Mouse (Mus musculus) neural tube, embryonic 12.5 days (tissue): ENCODE measurements around the gene Vmn1r4. TPM values are rescaled to one million over a fixed set of nuclear protein-coding genes. Genes with fewer than 3 reads are reported as not detected.

Source experiments
- ATAC-seq: fragments of 200-750 bp; cut with Nextera tagmentation; 2 replicates; pipeline ENCODE4 v1.8.0; 2017; ENCODE audit warnings: low read depth, mild to moderate bottlenecking, moderate TSS enrichment, moderate library complexity; ENCODE audit not compliant: low FRiP score
- H3K27ac ChIP-seq: fragments of 300-500 bp; sonication (generic); 2 replicates; pipeline ENCODE4 v1.5.1; 2016
- H3K27me3 ChIP-seq: fragments of 300-500 bp; sonication (generic); replicated peaks from 2 replicates; pipeline ENCODE4 v1.6.1; 2016; ENCODE audit warnings: mild to moderate bottlenecking
- H3K36me3 ChIP-seq: fragments of 300-500 bp; sonication (generic); 2 replicates; pipeline ENCODE4 v1.6.1; 2016; ENCODE audit warnings: mild to moderate bottlenecking
- H3K4me1 ChIP-seq: fragments of 300-500 bp; sonication (generic); 2 replicates; pipeline ENCODE4 v1.6.1; 2016
- H3K4me2 ChIP-seq: fragments of 300-500 bp; sonication (generic); replicated peaks from 2 replicates; pipeline ENCODE4 v1.6.1; 2016; ENCODE audit warnings: mild to moderate bottlenecking
- H3K4me3 ChIP-seq: fragments of 300-500 bp; sonication (generic); 2 replicates; pipeline ENCODE4 v1.5.1; 2016
- H3K9ac ChIP-seq: fragments of 300-500 bp; sonication (generic); 2 replicates; pipeline ENCODE4 v1.6.1; 2016; ENCODE audit warnings: mild to moderate bottlenecking
- H3K9me3 ChIP-seq: fragments of 300-500 bp; sonication (generic); 2 replicates; pipeline ENCODE4 v1.6.1; 2016; ENCODE audit warnings: mild to moderate bottlenecking
- WGBS: fragments of 180-500 bp; shearing (Covaris S2); methylation state at CpG from one replicate; pipeline ENCODE4 v1.1.7; 2016; 5-methylcytosine and 5-hydroxymethylcytosine counted together
- polyA plus RNA-seq: library from polyadenylated mRNA; unstranded; fragments of >200 nt; fragmentation: Nextera tagmentation; extraction: Ambion mirVana; gene quantifications from 2 replicates; pipeline ENCODE4 v1.2.1, GENCODE M21; 2016

The Vmn1r4 gene
- polyA plus RNA-seq, 1 experiment from 2014 or later, result 0.46 TPM

DNA sequence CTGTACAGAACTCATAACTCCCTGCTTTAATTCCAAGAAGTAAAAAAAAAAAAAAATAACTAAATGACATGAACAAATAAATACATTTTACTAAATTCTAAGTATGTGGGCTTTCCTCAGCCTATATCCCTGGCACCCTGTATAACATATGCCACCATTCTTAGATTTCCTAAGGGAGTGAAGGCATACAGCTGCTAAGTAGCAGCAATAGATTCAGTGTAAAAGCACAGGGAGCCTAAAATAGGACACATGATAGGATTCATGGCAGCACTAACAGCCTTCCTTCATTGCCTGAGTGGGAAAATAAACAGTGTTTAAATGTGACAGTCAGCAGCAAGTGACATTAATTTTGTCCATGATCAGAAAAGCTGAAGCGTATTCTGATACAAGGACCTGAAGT is 19.5 kb upstream of the Vmn1r4 start:
- 87% methylated on average over 1 of the region's 1 CpGs for WGBS
- no peak overlapping the region for H3K27ac ChIP-seq

DNA sequence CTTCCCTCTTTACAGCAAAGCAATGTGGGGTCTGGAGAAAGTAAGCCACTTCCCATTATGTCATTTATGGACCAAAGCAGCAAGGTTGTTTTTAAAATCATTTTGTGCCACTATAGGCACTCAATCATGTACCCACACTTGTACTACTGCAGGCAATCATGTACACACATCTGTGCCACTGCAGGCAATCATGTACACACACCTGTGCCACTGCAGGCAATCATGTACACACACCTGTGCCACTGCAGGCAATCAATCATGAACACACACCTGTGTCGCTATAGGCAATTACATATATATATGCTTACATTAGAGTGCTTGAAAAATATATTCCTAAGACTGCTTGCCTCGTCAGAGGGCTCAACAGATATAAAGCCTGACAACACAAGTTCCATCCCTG is 18.8 kb upstream of the Vmn1r4 start:
- H3K27ac ChIP-seq, result no peak overlapping the region
- 0 out of 2 replicates have a peak, but pooled peaks cover 9% of the 10 kb centered on the region for H3K4me1 ChIP-seq
- WGBS, result 80% methylated on average over 2 of the region's 2 CpGs

More for the DNA sequence above, 19.5 kb upstream of the Vmn1r4 start:
- H3K4me2 ChIP-seq, result no peak overlapping the region
- H3K4me1 ChIP-seq, result 0 out of 2 replicates have a peak, but pooled peaks cover 9% of the 10 kb centered on the region
- H3K9me3 ChIP-seq, result no peaks in the 10 kb centered on the region
- H3K9ac ChIP-seq, result no peak overlapping the region
- no peaks in the 10 kb centered on the region for H3K36me3 ChIP-seq
- no peak for ATAC-seq
- H3K4me3 ChIP-seq, result no peak overlapping the region
- no peaks in the 10 kb centered on the region for H3K27me3 ChIP-seq

DNA sequence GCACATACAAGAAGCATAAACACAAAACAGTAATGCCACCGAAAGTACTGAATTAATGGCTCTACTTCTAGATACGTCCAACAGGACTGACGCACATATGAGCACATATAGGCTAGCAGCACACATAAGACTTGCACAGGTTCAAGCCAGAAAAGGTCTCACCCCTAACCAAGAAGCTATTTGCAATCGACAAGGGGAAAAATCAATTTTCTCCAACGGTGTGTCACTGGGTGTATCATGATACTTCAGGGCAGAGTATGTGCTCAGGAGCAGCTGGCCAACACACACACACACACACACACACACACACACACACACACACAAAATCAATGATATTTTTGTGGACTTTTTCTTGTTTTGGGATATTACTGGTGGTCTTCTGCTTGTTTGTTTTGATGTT is 18.3 kb upstream of the Vmn1r4 start:
- Histone ChIP-seq H3K4me3 (no peak overlapping the region), H3K9me3 (no peaks in the 10 kb centered on the region), H3K27ac (no peak overlapping the region), H3K36me3 (no peaks in the 10 kb centered on the region), H3K27me3 (no peaks in the 10 kb centered on the region), H3K4me1 (0 out of 2 replicates have a peak, but pooled peaks cover 9% of the 10 kb centered on the region), H3K9ac (no peak overlapping the region), H3K4me2 (no peak overlapping the region)
- ATAC-seq, result no peak
- 86% methylated on average over 5 of the region's 5 CpGs for WGBS

More for the DNA sequence above, 18.8 kb upstream of the Vmn1r4 start:
- no peak for ATAC-seq
- no peaks in the 10 kb centered on the region for H3K36me3 ChIP-seq
- no peak overlapping the region for H3K9ac ChIP-seq
- H3K27me3 ChIP-seq, result no peaks in the 10 kb centered on the region
- no peak overlapping the region for H3K4me2 ChIP-seq
- H3K9me3 ChIP-seq, result no peaks in the 10 kb centered on the region
- H3K4me3 ChIP-seq, result no peak overlapping the region

DNA sequence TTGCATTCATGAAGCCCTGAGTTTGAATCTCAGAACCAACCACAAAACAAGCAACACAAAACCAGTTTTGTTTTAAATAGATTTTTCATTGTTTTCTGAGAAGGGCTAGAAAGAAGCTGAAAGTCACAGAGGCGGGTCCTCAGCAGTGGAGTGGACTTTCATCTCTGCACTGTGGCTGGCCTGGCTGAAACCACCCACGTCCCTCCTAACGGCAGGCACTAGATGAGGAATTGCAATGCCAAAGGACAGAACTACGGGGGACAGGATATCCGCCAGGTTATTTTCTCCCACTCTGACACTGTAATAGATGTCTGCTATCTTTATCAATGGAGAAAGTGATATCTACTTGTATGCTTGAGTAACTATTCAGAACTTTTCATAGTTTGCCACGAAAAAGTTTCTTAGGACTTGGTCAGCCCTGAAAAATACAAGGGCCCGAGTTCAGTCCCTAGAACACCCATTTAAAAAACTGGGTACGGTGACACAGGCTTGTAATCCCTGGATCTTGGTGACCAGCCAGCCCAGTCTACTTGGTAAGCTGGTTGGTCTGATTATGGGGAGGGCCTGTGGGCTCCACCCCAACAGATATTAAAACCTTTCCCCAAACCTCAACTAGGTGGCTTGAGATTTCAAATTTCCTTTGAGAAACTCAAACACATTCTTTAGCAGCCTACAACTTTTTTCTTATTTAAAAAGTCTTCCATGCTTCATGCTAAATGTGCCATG is 17.5 kb upstream of the Vmn1r4 start:
- Histone ChIP-seq H3K4me3 (no peak overlapping the region), H3K9ac (no peak overlapping the region), H3K4me2 (no peak overlapping the region), H3K4me1 (0 out of 2 replicates have a peak, but pooled peaks cover 9% of the 10 kb centered on the region), H3K27me3 (no peaks in the 10 kb centered on the region), H3K9me3 (no peaks in the 10 kb centered on the region), H3K27ac (no peak overlapping the region), H3K36me3 (no peaks in the 10 kb centered on the region)
- no peak for ATAC-seq
- WGBS, result 86% methylated on average over 8 of the region's 8 CpGs

DNA sequence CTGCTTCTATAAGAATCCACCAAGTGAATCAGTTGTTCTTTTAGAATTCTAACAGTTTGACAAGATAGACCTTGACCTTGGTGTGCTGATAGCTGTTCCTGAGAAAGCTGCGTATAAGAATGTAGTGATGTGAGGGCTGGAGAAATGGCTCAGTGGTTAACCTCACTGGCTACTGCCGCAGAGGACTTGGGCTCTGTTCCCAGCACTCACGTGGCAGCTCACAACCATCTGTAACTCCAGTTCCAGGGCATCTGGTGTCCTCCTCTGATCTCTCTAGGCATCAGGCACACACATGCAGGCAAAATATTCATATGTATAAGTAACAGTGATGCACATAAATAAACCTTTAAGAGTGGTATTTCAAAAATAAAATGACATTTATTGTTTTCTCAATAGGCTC is 15.8 kb upstream of the Vmn1r4 start:
- H3K27me3 ChIP-seq, result no peaks in the 10 kb centered on the region
- no peak overlapping the region for H3K27ac ChIP-seq
- 93% methylated on average over 3 of the region's 3 CpGs for WGBS
- no peak for ATAC-seq
- no peak overlapping the region for H3K4me3 ChIP-seq
- H3K9ac ChIP-seq, result no peak overlapping the region
- H3K4me2 ChIP-seq, result no peak overlapping the region
- 0 out of 2 replicates have a peak, but pooled peaks cover 3% of the 10 kb centered on the region for H3K4me1 ChIP-seq
- no peaks in the 10 kb centered on the region for H3K36me3 ChIP-seq
- no peaks in the 10 kb centered on the region for H3K9me3 ChIP-seq

DNA sequence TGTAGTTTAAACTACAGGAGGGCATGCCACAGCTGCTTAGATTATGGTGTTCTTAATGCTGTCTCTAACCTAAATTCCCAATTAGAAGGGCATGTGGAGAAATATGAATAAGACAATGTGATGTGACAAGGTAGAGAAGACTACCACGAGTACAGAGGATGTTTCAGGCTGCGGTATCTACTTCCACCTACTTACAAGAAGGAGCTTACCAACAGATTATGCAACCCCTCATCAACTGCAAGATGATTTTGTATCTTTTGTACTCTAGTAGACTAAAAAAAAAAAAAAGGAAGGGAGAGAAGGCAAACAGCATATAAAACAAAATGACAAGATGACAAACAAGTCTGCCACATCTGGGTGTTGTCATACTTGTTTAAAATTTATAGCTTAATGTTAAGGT is 15.4 kb upstream of the Vmn1r4 start:
- 88% methylated on average over 2 of the region's 2 CpGs for WGBS
- Histone ChIP-seq H3K27me3 (no peaks in the 10 kb centered on the region), H3K27ac (no peak overlapping the region), H3K9me3 (no peaks in the 10 kb centered on the region), H3K4me2 (no peak overlapping the region), H3K36me3 (no peaks in the 10 kb centered on the region), H3K9ac (no peak overlapping the region), H3K4me1 (0 out of 2 replicates have a peak, but pooled peaks cover 3% of the 10 kb centered on the region), H3K4me3 (no peak overlapping the region)
- no peak for ATAC-seq

DNA sequence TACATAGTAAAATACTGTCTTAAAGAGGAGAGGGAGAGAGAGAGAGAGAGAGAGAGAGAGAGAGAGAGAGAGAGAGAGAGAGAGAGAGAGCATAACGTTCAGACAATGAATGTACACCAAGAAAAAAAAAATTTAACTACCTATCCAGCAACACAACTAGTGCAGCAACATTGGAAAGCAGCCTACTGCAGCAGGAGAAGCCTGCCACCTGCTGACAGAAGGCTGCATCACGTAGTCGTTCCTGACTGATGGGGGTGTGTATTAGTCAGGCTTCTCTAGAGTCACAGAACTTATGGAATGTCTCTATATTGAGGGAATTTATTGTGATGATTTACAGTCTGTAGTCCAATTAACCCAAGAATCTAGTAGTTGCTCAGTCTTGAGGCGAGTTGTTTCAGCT is 14.9 kb upstream of the Vmn1r4 start:
- H3K36me3 ChIP-seq, result no peaks in the 10 kb centered on the region
- H3K4me1 ChIP-seq, result no peaks in the 10 kb centered on the region
- 23% methylated on average over 4 of the region's 4 CpGs for WGBS
- H3K9me3 ChIP-seq, result no peaks in the 10 kb centered on the region
- H3K27me3 ChIP-seq, result no peaks in the 10 kb centered on the region
- no peak overlapping the region for H3K9ac ChIP-seq
- no peak overlapping the region for H3K27ac ChIP-seq
- 0 out of 2 replicates have a peak, but pooled peaks have one; percentile 35 for ATAC-seq
- no peak overlapping the region for H3K4me2 ChIP-seq
- H3K4me3 ChIP-seq, result no peak overlapping the region

DNA sequence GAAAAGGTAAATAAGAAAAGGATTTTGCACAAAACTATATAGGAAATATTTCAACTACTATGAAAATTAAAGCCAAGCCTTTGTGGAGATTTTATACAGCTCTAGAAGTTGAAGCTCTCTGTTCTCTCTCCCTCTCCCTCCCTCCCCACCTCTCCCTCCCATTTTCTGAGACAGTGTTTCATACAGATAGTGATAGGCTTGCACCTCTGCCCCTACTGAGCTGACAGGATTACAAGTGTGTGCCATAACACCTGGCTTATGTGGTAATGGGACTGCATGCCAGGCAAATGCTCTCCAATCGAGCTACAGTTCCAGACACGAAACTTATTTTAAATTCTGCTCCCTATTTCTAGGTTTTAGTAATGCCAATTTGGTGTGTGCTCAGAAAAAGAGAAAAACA is 12.9 kb upstream of the Vmn1r4 start:
- H3K27me3 ChIP-seq, result no peaks in the 10 kb centered on the region
- 92% methylated on average over 2 of the region's 2 CpGs for WGBS
- H3K36me3 ChIP-seq, result no peaks in the 10 kb centered on the region
- H3K27ac ChIP-seq, result no peak overlapping the region
- no peak overlapping the region for H3K4me3 ChIP-seq
- H3K4me2 ChIP-seq, result no peak overlapping the region
- H3K4me1 ChIP-seq, result no peaks in the 10 kb centered on the region
- ATAC-seq, result no peak
- H3K9me3 ChIP-seq, result no peaks in the 10 kb centered on the region
- no peak overlapping the region for H3K9ac ChIP-seq

DNA sequence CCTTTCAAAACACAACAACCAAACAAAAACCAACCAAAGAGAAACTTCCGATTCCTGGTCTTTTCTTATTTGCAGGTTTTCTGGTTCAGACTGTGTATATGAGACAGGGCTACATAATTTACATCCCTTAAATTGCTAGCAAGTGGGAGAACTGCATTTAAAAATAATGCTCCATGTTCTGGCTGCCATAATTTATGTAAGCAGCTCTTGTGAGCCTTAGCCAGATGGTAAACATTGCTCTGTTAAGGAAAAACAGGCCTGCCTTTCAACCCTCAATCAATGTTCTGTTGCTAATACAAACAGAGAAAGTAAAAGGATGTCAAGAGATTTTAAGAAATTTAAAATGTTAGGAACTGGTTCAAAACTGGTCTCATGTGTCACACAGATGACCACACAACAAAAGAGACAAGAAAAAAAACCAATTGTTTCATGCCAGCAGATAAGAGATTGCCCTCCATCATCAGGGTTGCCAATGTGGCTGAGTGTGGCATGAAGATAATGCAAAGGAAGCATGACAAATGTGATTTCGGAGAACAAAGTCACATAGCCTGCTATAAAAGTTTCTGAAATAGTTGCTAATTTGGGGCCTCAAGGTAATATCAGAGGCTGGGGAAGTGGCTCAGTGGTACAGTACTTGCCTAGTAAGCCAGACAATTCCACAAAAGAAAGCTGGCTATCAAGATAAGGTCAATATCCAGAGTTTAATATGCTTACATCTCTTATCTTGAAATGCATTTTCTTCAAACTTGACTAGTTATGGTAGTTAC is 10.5 kb upstream of the Vmn1r4 start:
- no peak for ATAC-seq
- H3K27ac ChIP-seq, result no peak overlapping the region
- no peak overlapping the region for H3K9ac ChIP-seq
- H3K36me3 ChIP-seq, result no peaks in the 10 kb centered on the region
- H3K27me3 ChIP-seq, result no peaks in the 10 kb centered on the region
- H3K9me3 ChIP-seq, result no peaks in the 10 kb centered on the region
- no peaks in the 10 kb centered on the region for H3K4me1 ChIP-seq
- WGBS, result 72% methylated on average over 2 of the region's 2 CpGs
- no peak overlapping the region for H3K4me2 ChIP-seq
- no peak overlapping the region for H3K4me3 ChIP-seq

DNA sequence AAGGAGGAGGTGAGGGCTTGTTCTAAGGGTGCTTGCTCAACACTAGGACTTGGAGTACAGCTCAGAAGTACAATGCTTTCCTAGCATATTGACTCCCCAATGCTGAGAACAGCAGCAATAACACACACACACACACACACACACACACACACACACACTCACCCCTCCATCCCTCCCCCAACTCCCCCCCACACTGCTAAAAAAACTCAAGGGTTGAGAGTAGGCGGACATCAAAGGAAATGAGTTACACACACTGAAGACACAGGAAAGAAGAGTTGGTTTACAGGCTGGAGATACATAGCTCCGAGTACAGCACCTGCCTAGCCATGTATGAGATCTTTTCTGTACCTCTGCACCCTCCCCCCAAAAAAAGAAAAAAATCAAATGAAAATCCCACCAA is 7.5 kb upstream of the Vmn1r4 start:
- WGBS, result 93% methylated on average over 2 of the region's 2 CpGs
- no peak overlapping the region for H3K4me2 ChIP-seq
- H3K27me3 ChIP-seq, result no peaks in the 10 kb centered on the region

DNA sequence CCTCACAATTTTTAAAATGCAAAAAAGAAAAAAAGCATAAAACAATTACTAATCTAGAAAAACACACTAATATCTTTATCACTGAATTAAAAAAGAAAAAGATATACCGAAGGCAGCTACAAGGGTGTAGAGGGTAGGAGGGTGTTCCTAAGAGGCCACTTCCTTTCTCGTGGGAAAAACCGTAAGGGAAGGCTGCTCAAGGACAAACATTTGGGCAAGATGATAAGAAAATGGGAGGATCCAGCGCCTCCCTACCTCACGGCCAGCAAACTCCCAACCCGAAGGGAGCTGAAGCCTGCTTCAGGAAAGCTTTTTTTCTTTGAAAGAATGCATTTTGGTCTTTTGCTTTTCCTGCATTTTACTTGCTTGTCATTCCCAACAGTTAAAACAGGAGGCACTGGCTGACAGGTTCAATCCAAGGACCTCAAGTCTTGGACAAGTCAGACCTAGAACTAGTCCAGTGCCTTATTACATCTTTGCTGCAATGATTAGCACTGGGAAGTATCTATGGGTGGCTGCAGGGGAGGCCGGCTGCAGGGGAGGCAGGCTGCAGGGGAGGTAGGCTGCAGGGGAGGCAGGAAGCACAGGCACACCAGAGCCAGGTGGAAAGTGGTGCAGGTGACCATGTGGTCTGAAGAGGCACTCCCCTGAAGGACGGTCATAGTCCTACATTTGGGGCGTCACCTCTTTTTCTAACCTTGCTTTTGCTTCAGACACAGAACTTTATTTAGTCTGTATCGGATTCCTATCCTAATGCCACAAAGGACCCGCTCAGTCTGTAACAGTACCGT is 6.0 kb upstream of the Vmn1r4 start:
- Histone ChIP-seq H3K27me3 (no peaks in the 10 kb centered on the region), H3K4me2 (no peak overlapping the region), H3K4me3 (no peak overlapping the region), H3K36me3 (no peaks in the 10 kb centered on the region), H3K4me1 (0 out of 2 replicates have a peak, but pooled peaks cover 3% of the 10 kb centered on the region), H3K9me3 (no peaks in the 10 kb centered on the region), H3K9ac (no peak overlapping the region), H3K27ac (no peak overlapping the region)
- 84% methylated on average over 12 of the region's 12 CpGs for WGBS
- no peak for ATAC-seq

More for the DNA sequence above, 7.5 kb upstream of the Vmn1r4 start:
- Histone ChIP-seq H3K9ac (no peak overlapping the region), H3K27ac (no peak overlapping the region), H3K36me3 (no peaks in the 10 kb centered on the region), H3K4me3 (no peak overlapping the region), H3K4me1 (no peaks in the 10 kb centered on the region), H3K9me3 (no peaks in the 10 kb centered on the region)
- no peak for ATAC-seq
